Mouse (Mus musculus) neural tube, embryonic 12.5 days (tissue): ENCODE results near the gene Opn4. TPM values are rescaled to one million over a fixed set of nuclear protein-coding genes. Genes with fewer than 3 reads are reported as not detected.

Experiments used
- ATAC-seq: fragments of 200-750 bp; cut with Nextera tagmentation; 2 replicates; pipeline ENCODE4 v1.8.0; 2017; ENCODE audit warnings: low read depth, mild to moderate bottlenecking, moderate TSS enrichment, moderate library complexity; ENCODE audit not compliant: low FRiP score
- H3K27ac ChIP-seq: fragments of 300-500 bp; sonication (generic); 2 replicates; pipeline ENCODE4 v1.5.1; 2016
- H3K27me3 ChIP-seq: fragments of 300-500 bp; sonication (generic); replicated peaks from 2 replicates; pipeline ENCODE4 v1.6.1; 2016; ENCODE audit warnings: mild to moderate bottlenecking
- H3K36me3 ChIP-seq: fragments of 300-500 bp; sonication (generic); 2 replicates; pipeline ENCODE4 v1.6.1; 2016; ENCODE audit warnings: mild to moderate bottlenecking
- H3K4me1 ChIP-seq: fragments of 300-500 bp; sonication (generic); 2 replicates; pipeline ENCODE4 v1.6.1; 2016
- H3K4me2 ChIP-seq: fragments of 300-500 bp; sonication (generic); replicated peaks from 2 replicates; pipeline ENCODE4 v1.6.1; 2016; ENCODE audit warnings: mild to moderate bottlenecking
- H3K4me3 ChIP-seq: fragments of 300-500 bp; sonication (generic); 2 replicates; pipeline ENCODE4 v1.5.1; 2016
- H3K9ac ChIP-seq: fragments of 300-500 bp; sonication (generic); 2 replicates; pipeline ENCODE4 v1.6.1; 2016; ENCODE audit warnings: mild to moderate bottlenecking
- H3K9me3 ChIP-seq: fragments of 300-500 bp; sonication (generic); 2 replicates; pipeline ENCODE4 v1.6.1; 2016; ENCODE audit warnings: mild to moderate bottlenecking
- WGBS: fragments of 180-500 bp; shearing (Covaris S2); methylation state at CpG from one replicate; pipeline ENCODE4 v1.1.7; 2016; 5-methylcytosine and 5-hydroxymethylcytosine counted together
- polyA plus RNA-seq: library from polyadenylated mRNA; unstranded; fragments of >200 nt; fragmentation: Nextera tagmentation; extraction: Ambion mirVana; gene quantifications from 2 replicates; pipeline ENCODE4 v1.2.1, GENCODE M21; 2016

Gene Opn4
- polyA plus RNA-seq, 1 experiment from 2014 or later = not detected

DNA sequence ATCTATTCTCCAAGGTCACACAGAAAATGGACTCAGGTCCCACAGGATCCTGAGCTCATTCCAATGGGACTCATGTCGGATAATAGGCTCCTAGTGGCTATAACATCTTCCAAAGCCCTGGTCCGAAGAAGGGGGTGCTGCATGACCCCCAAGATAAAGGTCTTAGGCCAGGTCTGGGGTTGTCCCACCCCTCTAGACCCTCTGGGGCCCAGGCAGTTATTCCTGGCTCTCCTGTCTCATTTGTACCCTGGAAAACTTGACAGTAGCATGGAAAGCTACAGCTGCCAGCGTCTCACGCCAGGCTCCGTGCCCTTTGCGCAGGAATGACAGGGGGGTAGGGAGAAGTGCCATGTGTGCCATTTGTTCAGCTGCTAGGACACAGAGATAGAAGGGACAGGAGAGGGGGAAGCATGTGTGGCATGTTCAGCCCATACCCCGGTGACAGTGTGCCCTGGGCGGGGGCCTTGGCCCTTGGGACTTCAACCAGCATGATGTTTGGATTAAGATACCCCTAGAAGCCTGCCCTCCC lies 10.7 kb downstream of the Opn4 start:
- no peak overlapping the region for H3K9ac ChIP-seq
- H3K4me1 ChIP-seq = no peaks in the 10 kb centered on the region
- no peaks in the 10 kb centered on the region for H3K27me3 ChIP-seq
- H3K4me3 ChIP-seq = no peak overlapping the region
- no peak for ATAC-seq
- WGBS = 92% methylated on average over 8 of the region's 8 CpGs
- no peaks in the 10 kb centered on the region for H3K9me3 ChIP-seq
- no peak overlapping the region for H3K27ac ChIP-seq
- H3K36me3 ChIP-seq = no peaks in the 10 kb centered on the region
- no peak overlapping the region for H3K4me2 ChIP-seq

DNA sequence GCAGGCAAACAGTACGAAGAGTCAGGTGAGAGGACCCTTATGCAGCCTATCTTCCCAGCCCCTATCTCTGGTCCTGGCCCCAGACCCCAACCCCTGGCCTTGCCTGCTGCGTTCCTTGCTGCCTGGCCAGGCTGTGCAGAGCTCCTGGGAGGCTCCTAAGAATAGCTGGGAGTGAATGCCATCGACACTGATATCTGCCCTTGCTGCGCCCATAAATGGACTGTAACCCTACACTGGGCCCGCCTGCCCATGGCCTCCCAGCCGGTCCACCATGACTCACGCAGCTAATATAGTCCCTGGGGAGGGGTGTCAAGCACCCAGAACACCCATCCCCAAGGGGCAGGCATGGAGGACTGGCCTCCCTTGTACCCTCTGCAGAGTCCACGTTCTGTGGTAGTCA lies 11.4 kb downstream of the Opn4 start, which contains the start of gene Ldb3:
Gene Ldb3, minus strand, starts transcription at position 185 of the 400 bp plus-strand sequence.
- H3K27me3 ChIP-seq = no peaks in the 10 kb centered on the region
- no peaks in the 10 kb centered on the region for H3K36me3 ChIP-seq
- H3K4me3 ChIP-seq = no peak within 1 kb of the TSS
- WGBS = 65% methylated on average over 8 of the region's 8 CpGs
- H3K4me2 ChIP-seq = no peak within 1 kb of the TSS
- H3K9me3 ChIP-seq = no peaks in the 10 kb centered on the region
- H3K4me1 ChIP-seq = no peaks in the 10 kb centered on the region
- no peak within 1 kb of the TSS for H3K27ac ChIP-seq
- no peak within 1 kb of the TSS for H3K9ac ChIP-seq
- ATAC-seq = no peak

DNA sequence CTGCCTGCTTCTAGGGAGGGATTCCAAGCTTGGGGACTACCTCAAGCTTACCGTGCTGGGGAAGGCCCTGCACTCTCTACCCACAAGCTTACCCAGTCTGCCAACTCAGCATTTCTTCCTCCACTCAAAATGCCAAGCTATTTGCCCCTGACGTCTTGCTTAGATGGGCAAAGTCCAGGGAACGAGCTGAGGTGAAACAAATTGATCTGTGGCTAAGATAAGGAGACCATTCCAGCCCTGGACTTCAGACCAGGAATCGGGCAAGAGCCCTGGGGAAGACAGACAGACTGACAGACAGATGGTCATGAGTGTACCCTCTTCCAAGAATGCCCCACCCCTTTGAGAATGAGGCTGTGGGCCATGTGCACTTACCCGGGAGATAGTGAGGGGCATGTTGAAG lies 11.9 kb downstream of the Opn4 start:
- H3K4me1 ChIP-seq = no peaks in the 10 kb centered on the region
- H3K4me2 ChIP-seq = no peak overlapping the region
- H3K27ac ChIP-seq = no peak overlapping the region
- H3K9me3 ChIP-seq = no peaks in the 10 kb centered on the region
- no peaks in the 10 kb centered on the region for H3K27me3 ChIP-seq
- H3K36me3 ChIP-seq = no peaks in the 10 kb centered on the region
- no peak overlapping the region for H3K9ac ChIP-seq
- 75% methylated on average over 5 of the region's 5 CpGs for WGBS
- H3K4me3 ChIP-seq = no peak overlapping the region
- no peak for ATAC-seq

DNA sequence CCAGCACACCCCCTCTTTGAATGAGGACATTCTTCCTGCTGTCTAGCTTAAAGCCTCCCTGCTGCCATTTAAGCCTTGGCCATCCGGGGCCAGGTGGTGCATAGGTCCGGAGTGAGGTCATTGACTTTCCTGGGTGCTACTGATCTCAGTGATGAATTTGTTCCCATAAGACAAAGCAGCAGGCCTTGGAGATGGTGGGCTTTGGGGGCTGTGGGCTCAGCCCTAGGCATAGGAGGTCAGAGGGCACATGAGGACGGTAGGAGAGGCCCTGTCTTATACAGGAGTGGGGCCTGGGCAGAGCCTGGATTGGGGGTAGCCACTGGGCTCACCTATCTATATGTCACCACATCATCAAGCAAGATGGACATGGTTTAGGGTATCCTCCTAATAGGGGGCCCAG lies 13.1 kb downstream of the Opn4 start:
- Histone ChIP-seq H3K9ac (no peak overlapping the region), H3K9me3 (no peaks in the 10 kb centered on the region), H3K4me1 (no peaks in the 10 kb centered on the region), H3K36me3 (no peaks in the 10 kb centered on the region), H3K4me2 (no peak overlapping the region), H3K27me3 (no peaks in the 10 kb centered on the region), H3K27ac (no peak overlapping the region), H3K4me3 (no peak overlapping the region)
- ATAC-seq = no peak
- 80% methylated on average over 3 of the region's 3 CpGs for WGBS

DNA sequence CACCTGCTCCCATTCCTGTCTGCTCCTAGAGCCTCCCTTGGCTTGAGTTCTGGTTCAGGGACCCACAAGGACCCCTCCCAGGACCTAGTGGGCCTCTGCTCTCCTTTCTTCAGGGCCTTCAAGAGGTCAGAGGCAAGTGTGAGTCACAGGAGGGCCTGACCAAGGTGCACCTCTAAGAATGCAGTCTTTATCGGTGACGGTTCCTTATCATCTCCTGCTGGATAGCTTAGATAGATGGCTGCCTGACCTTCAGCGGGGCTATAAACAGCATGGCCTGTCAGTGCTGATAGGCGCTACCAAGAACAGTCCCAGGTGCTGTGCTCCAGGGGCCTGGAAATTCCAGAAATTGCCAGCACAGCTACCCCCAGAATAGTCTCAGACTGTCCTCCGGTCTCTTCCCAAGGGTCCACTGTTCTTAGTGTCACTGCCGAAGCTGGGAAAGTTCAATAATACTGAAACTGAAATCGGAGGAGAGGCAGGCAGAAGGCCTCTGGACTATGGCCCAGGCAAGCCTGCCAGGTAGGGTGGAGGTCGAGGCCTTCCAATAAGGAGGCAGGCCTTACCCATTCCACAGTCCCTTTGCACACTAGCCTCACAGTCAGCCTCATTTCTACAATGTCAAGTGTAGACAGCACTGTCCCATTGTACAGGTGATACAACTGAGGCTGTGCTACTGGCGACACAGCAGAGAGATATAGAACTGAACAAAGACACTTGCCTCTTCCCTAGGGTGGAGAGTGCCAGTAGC lies 14.4 kb downstream of the Opn4 start:
- H3K9ac ChIP-seq = no peak overlapping the region
- H3K27me3 ChIP-seq = no peaks in the 10 kb centered on the region
- no peaks in the 10 kb centered on the region for H3K9me3 ChIP-seq
- H3K36me3 ChIP-seq = no peaks in the 10 kb centered on the region
- H3K27ac ChIP-seq = no peak overlapping the region
- H3K4me3 ChIP-seq = no peak overlapping the region
- no peaks in the 10 kb centered on the region for H3K4me1 ChIP-seq
- no peak for ATAC-seq
- H3K4me2 ChIP-seq = no peak overlapping the region
- WGBS = 90% methylated on average over 9 of the region's 9 CpGs

- WGBS = 78% methylated on average over 3 of the region's 3 CpGs
- no peak overlapping the region for H3K4me2 ChIP-seq
- H3K4me3 ChIP-seq = no peak overlapping the region
- ATAC-seq = no peak
- H3K9ac ChIP-seq = no peak overlapping the region
- no peak overlapping the region for H3K27ac ChIP-seq
- H3K4me1 ChIP-seq = no peaks in the 10 kb centered on the region
- H3K9me3 ChIP-seq = no peaks in the 10 kb centered on the region
- H3K27me3 ChIP-seq = no peaks in the 10 kb centered on the region
- no peaks in the 10 kb centered on the region for H3K36me3 ChIP-seq
Measured at GRCm38 (mm10) chr14:34582740-34583427, 17.1 kb downstream of the Opn4 start.

DNA sequence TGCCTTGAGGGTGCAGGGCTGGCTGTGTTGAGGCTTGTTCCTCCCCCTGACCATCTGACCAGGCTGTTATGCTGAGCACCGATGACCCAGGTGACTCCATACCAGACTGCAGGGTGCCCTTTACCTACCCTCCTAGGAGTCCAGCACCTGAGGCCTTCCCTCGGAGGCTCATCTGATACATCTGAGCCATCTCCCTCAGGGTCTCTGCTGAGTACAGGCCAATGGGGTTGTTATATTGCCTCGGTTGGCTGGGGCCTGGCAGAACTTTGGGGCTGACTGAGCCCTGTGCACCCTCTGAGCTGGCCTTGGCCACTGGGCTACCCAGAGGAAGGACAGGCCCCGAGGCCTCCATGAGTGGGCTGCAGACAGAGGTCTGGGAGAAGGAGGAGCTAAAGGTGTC lies 23.1 kb downstream of the Opn4 start:
- H3K27ac ChIP-seq = no peak overlapping the region
- no peaks in the 10 kb centered on the region for H3K36me3 ChIP-seq
- ATAC-seq = no peak
- no peaks in the 10 kb centered on the region for H3K27me3 ChIP-seq
- H3K9ac ChIP-seq = no peak overlapping the region
- H3K4me2 ChIP-seq = no peak overlapping the region
- WGBS = 81% methylated on average over 4 of the region's 4 CpGs
- H3K4me3 ChIP-seq = no peak overlapping the region
- H3K4me1 ChIP-seq = no peaks in the 10 kb centered on the region
- H3K9me3 ChIP-seq = no peaks in the 10 kb centered on the region

- Histone ChIP-seq H3K27ac (no peak overlapping the region), H3K36me3 (no peaks in the 10 kb centered on the region), H3K4me2 (no peak overlapping the region), H3K9ac (no peak overlapping the region), H3K27me3 (no peaks in the 10 kb centered on the region), H3K9me3 (no peaks in the 10 kb centered on the region), H3K4me1 (no peaks in the 10 kb centered on the region), H3K4me3 (no peak overlapping the region)
- 51% methylated on average over 2 of the region's 2 CpGs for WGBS
- ATAC-seq = no peak
Measured at GRCm38 (mm10) chr14:34574068-34574467, 25.9 kb downstream of the Opn4 start.

GRCm38 (mm10) chr14:34573348-34573913 lies 26.5 kb downstream of the Opn4 start:
- no peaks in the 10 kb centered on the region for H3K4me1 ChIP-seq
- no peaks in the 10 kb centered on the region for H3K9me3 ChIP-seq
- no peaks in the 10 kb centered on the region; the same call in 1 of the 2 replicates for H3K27me3 ChIP-seq
- ATAC-seq = no peak
- H3K27ac ChIP-seq = no peak overlapping the region
- H3K36me3 ChIP-seq = no peaks in the 10 kb centered on the region
- no peak overlapping the region for H3K9ac ChIP-seq
- H3K4me2 ChIP-seq = no peak overlapping the region
- no peak overlapping the region for H3K4me3 ChIP-seq
- 67% methylated on average over 9 of the region's 9 CpGs for WGBS

GRCm38 (mm10) chr14:34571610-34572387 lies 28.1 kb downstream of the Opn4 start:
- ATAC-seq = no peak
- no peak overlapping the region for H3K4me3 ChIP-seq
- WGBS = 89% methylated on average over 17 of the region's 17 CpGs
- H3K27ac ChIP-seq = no peak overlapping the region
- H3K9me3 ChIP-seq = no peaks in the 10 kb centered on the region
- no peaks in the 10 kb centered on the region for H3K36me3 ChIP-seq
- H3K4me2 ChIP-seq = no peak overlapping the region
- no peaks in the 10 kb centered on the region for H3K4me1 ChIP-seq
- H3K9ac ChIP-seq = no peak overlapping the region
- H3K27me3 ChIP-seq = no peaks in the 10 kb centered on the region; the same call in 1 of the 2 replicates

- Histone ChIP-seq H3K4me1 (no peaks in the 10 kb centered on the region), H3K27ac (no peak overlapping the region), H3K9ac (no peak overlapping the region), H3K4me3 (no peak overlapping the region), H3K4me2 (no peak overlapping the region), H3K9me3 (no peaks in the 10 kb centered on the region), H3K27me3 (no peaks in the 10 kb centered on the region; the same call in 1 of the 2 replicates), H3K36me3 (no peaks in the 10 kb centered on the region)
- WGBS = 88% methylated on average over 4 of the region's 4 CpGs
- ATAC-seq = no peak
Measured at GRCm38 (mm10) chr14:34570903-34571302, 29.0 kb downstream of the Opn4 start.

GRCm38 (mm10) chr14:34570294-34570693 lies 29.6 kb downstream of the Opn4 start:
- H3K36me3 ChIP-seq = no peaks in the 10 kb centered on the region
- H3K4me1 ChIP-seq = no peaks in the 10 kb centered on the region
- H3K4me2 ChIP-seq = peak overlapping the region; percentile 58
- no peak overlapping the region for H3K4me3 ChIP-seq
- WGBS = 3% methylated on average over 6 of the region's 6 CpGs
- H3K9me3 ChIP-seq = no peaks in the 10 kb centered on the region
- no peak overlapping the region for H3K27ac ChIP-seq
- H3K9ac ChIP-seq = no peak overlapping the region
- peak; percentile 75 for ATAC-seq
- H3K27me3 ChIP-seq = no peaks in the 10 kb centered on the region; the same call in 1 of the 2 replicates
